Mouse (Mus musculus) c-Kit-positive CD71-positive TER-119-negative erythroid progenitor cells, embryonic 14.5 days (primary cell): ENCODE measurements around the gene Morn1.
A peak's percentile ranks its signal among the peaks of the same experiment; 100 is the strongest.

Source experiments
- DNase-seq: peaks from one replicate; pipeline ENCODE4 v3.0.0-alpha.2; 2013; ENCODE audit warnings: low read depth

The Morn1 gene

DNA sequence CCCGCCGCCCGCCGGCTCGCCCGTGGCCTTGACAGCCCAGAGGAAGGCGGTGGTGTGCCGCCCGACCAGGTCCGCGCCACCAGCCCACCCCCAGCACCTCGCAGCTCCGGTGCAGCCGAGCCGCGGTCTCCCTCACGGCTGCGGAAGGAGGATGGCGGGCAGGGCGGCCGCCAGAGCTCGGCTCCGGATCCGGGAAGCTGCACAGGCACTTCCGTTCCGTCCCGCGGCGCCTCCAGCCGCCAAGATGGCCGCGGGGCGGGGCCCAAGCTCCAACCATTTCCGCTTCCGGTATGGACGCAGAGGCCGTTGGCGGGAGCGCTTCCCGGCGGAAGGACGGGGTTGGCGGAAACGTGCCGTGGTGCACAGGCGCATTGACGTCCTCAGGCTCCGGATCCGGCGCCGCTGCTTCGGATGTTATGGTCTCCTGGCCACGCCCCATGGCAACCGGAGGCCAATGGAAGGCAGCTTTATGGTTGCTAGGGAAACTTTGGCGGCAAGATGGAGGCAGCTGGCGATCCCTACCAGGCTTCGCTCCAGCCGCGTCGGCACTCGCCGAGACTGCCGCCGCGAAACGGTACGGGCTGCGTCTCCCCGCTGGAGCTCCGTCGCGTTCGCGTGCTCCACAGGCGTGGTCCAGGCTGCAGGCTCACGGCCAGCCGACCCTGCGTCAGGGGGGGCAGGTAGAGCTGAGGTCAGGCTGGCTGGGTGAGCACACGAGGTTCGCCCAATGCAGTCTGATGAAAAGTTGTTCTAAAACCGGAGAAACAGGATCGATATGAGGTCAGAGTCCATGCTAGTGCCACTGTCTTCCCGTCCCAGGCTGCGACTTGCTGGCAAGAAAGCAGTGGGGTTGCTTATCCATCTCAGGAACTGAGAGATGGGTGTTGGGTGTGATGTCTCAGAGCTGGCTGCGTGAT is at the start of gene Morn1, which contains the start of gene Rer1:
TSS of gene Morn1 (plus strand) at position 470 of the 917 bp plus-strand sequence.
TSS of gene Rer1 (minus strand) at position 275 of the 917 bp plus-strand sequence.
- peak; percentile 99 for DNase-seq

DNA sequence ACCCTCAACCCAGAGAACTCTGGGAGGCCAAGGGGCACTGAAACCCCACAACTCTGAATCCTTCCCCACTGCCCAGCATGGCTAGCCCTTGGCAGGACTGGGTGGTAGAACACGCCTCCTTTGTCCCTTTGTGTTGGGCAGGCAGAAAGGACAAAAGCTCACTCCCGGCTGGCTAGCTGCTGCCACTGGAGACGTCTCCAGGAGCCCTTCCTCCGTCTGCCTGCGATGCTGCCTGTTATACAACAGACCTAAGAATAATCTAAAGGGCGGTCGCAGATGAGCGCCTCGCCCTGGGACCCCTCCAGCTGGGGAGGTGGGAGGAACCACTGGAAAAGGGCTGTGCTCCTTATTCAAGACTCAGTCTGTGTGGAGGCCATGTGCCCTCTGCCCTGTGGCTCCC is 46.2 kb upstream of the Morn1 start:
- DNase-seq: no peak

DNA sequence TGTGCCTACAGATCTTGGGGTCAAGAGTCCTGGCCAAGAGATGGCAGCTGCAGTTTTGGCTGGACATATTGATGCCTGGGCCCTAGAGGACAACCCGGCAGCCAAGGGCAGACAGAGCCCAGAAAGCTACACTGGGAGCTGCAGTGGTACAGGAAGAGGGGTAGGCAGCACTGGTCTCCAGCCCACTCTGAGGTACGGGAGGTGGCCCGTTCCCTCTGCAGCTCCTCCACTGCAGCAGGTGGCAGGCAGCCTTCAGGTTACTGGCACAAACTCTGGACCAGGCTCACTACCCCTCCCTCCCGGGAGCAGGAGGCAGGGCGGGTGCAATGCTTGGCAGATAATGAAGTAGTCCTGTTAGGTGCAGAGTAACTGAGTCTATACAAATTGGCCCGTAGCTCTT is 45.7 kb upstream of the Morn1 start:
- no peak for DNase-seq

DNA sequence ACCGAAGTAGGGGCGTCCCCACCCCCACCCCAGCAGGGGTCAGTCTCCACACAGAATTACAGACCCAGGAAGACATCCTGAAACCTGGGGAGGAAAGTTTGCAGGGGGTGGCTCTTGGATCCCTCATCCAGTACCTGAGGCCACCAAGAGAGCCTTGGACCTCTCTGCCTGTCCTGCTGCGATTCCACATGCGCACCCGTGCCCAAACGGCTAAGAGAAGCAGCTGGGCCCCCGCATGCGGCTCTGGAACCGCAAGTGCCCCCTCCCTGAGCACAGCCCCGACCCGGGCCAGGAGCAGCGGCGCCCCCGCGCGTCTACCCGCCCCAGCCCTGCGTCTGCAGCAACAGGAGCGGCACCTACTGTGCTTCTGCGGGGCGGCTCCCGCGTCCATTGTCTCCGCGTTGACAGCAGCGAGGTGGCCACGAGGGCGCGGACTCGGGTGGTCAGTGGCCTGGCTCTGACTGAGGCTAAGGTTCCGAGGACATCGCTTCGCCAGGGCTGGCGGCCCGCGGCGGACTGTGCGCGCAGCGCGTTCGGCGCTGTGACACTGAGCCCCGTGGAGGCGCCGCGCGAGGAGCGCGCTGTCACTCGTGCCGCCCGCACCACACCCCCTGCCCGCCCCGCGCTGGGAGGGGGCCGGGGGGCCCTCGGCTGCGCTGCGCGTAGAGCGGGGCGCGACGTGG is 43.6 kb upstream of the Morn1 start:
- no peak for DNase-seq

DNA sequence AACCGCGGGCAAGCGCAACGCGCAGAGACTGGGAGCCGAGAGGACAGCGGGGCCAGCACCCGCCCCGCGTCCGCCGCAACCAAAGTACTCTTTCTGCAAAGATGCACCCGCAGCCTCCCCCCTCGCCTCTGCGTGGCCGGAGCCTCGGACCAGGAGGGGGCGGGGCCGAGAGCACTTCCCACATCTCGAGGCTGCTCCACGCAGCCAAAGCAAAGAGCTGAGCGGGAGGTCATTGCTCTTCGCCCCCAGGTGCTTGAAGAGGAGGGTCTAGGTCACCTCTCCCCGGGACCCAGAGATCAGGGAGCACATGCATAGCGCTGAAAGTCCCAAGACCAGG is 43.1 kb upstream of the Morn1 start:
- DNase-seq: no peak

DNA sequence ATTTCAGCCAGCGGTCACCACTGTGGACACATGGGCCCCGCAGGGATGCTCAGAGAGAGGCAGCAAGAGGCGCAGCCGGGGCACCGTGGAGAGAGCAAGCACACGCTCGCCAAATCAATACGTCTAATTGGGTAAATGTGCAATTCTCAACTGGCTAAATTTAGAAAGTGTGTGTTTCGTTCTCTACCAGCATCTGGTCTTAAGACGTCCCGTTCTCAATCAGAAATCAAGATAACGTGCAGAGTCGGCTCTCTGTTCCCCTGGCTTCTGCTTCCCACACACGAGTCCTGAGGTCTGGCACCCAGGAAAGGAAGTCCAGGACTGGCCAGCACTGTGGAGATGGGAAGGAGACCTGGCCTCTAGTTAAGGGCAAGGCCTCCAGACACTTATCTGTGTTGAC is 39.7 kb upstream of the Morn1 start:
- DNase-seq: no peak

DNA sequence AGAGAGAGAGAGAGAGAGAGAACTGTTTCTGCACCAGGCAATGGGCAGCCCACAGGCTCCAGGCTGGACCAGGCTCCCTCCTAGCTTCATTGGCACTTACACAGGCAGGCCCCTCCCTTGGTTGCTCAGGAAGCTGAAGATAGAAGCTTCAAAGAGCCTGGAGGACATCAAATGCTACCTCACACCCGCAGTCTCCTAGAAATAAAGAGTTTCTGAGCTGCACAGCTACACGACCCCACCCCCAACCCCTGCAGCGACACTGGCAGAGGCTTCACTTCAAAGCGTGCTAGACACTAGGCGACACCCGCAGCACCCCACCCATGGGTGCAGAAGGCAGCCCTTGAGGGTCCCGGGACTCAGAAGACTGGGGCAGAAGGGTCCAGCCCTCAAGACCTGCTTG is 36.3 kb upstream of the Morn1 start:
- DNase-seq: no peak

DNA sequence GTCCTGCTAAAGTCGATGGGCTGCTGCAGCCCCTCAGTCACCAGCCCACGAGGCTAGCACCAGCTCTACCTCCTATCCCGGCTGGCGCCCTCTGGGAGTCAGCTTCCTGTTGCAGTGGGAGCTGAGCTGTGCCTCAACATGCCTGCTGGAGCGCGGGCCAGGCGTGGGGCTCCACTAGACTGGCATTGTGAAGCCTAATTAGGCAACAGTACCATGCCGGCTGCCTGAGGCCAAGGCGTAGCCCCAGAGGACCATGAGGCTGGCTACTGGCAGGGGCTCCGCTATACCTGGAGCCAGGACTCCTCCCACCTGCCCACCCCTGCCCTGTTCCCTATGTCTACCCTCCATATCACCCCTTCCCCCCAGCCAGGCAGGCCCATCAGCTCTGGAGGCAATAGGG is 29.7 kb upstream of the Morn1 start, which contains the start of gene Plch2:
TSS of gene Plch2 (minus strand) at position 61 of the 400 bp plus-strand sequence.
- DNase-seq: no peak

DNA sequence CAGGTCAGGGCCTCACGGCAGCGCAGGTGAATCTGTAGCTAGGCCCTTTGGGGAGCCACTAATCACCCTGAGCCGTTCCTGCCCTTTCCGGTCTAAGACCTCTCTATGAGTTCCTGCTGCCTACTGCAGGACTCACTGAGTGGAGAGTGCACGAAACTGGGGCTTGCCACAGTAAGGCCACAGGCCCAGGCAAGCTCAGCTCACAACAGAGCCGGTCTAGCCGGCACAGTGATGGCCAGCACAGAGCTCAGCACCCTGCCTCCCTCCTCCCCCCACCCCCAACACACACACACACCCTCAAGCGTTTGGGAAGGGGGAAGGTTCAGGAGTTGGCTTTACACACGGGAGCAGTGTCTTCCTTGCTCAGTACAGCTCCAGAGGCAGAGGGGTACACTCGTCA is 28.1 kb upstream of the Morn1 start:
- DNase-seq: no peak

DNA sequence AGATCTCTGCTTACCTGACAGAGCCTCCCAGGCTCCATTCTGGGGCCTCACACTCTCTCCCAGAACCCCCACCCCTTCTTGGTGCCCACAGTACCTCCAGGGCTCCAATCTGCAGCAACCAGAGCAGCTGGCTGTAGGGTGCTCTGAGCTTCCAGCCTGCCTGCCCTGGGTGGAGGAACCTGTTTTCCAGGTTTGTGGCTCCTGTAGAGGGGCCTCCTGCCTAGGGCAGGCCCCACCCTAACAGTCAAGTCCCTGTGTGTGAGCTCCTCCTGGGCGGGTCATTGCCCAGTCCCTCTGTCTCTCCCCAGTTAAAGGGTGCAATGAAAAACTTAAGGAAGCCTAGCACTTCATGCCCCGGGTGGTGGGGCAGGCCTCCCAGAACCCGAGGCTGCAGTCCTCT is 22.5 kb upstream of the Morn1 start:
- no peak for DNase-seq

DNA sequence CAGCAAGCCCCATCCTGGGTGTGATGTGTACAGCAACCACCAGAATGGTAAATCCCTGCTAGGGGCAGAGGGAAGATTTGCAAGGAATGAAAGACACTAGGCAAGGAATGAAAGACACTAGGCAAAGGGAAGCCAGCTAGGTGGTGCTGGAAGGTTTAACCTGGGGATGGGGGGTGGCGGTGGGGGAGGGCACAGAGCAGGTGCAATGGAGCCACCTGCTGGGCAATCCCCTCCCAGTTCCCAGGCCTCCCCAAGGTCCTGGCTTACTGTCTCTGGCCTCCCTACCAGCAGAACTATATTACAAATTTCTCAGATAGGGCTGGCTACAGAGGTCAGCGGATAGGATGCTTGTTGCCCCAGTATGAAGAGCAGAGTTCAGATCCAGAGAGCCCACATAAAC is 21.9 kb upstream of the Morn1 start:
- no peak for DNase-seq

DNA sequence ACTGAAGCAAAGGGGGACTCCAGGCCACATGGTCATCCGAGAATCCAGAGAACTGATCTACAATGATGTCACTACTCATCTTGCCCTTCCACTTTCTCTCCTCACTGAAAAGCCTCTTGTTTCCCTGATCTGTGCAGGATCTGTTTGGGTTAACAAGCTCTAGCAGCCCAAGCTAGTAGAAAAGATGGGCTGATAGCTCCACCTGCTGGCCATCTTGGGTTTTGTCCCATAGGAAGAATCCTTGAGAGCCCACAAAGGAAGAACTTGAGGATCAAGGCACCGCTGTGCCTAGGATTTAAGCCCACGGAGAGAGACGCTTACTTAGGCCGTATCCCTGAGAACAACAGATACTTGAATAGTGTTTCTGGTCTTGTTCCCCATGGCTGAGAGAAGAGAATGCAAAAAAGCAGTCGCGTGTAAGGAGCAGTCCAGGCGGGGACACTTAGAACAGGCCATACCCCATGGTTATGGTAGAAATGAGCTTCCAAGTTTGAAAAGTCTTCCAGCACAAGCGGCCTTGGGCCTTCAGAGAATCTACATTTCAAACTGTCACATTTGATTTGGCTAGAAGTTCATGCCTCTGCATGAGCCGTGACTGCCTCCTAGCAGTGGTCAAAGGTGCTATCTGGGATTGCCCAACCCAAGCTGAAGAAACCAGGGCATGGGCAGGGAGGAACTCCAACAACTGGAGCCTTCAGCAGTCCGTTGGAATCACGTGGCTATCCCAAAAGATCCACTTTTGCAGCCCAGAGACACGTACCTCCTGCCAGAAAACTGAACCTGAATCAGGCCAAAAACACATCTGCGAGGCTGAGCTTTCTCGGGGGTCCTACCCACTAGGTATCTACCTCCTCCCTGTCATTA is 20.2 kb upstream of the Morn1 start:
- peak; percentile 92 for DNase-seq

DNA sequence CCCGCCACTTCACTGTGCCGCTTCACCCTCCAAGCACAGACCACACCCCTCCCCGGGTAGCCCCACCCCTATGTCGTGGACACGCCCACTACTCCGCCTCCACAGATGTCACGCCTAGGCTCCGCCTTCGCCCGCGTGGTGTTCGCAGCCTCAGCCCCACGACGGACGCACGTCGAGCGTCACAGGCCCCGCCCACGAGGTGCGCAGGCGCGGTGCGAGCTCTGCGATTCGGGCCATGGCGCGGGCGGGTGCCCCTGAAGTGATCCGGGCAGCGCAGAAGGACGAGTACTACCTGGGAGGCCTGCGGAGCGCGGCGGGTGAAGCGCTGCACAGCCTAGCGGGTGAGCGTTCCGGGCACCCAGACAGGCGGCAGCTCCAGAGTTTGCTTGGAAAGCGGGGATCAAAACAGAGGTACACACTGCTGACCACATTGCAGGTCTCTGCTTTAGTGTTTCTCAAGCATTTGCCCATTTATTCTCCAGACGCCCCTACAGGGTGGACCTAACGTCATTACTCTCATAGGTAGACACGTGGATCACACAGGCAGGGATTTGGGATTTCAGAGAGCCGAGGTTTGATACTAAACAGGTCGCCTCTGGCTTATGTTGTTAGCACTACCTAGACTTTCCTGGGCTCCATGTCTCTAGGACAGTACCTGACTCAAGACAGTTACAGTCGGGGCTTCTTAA is 19.4 kb upstream of the Morn1 start, which contains the start of gene Pex10:
TSS of gene Pex10 (plus strand) at position 183 of the 689 bp plus-strand sequence.
- peak; percentile 98 for DNase-seq

DNA sequence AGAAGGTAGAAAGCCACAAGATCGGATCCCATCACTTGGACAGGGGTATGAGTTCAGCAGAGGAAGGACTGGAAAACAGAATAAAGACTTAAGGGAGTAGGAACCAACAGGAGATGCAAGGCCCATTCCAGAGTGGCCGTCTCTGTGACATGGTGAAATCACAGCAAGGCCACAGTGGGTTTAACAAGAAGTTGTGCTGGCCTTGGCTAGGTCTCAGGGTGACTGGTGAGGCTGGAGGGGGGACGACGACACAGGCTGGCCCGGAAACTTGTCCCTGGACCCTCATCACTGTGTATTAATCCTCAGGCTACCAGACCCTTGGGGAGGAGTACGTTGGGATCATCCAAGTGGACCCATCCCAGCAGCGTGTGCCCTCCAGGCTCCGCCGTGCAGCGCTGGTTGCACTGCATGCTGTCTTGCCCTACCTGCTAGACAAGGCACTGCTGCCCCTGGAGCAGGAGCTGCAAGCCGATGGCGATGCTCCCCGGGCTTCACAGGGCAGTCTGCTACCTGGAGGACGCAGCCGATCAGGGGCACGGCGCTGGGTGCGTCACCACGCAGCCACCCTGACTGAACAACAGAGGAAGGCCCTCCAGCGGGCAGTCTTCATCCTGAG is 17.9 kb upstream of the Morn1 start:
- DNase-seq: no peak

DNA sequence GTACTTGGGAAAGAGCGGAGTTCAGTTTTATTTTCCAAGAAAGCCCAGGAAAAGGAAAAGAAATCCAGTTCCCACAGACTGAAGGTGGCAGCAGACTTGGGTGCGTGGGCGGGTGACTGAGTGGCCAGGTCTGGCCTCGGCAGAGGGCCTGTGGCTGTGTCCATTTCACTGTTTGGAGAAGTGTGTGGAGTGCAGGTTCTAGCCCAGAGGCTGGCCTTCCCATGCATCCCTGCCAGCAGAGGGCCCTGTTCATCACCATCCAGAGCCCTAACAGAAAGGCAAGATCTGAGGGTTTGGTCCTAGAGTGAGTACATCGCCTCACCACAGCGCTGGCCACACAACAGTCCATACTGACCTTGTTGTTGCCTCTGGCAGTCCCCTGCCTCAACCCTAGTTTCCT is 17.2 kb upstream of the Morn1 start:
- DNase-seq: no peak

DNA sequence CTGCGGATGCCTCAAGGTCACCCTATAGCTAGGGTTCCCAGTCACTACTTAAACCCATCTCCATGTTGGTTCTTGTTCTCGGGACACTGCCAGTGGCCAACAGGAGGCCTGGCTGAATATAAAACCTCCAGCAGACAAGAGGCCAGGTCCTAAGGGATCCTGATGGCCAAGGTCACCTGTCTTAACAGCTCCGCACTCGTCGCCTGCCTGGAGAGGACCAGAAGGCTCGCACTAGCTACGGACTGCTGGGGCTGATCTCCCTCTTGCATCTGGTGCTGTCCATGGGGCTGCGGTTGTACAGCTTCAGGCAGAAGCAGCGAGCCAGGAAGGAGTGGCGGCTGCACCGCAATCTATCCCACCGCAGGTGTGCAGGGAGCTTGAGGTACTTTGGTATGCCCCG is 16.2 kb upstream of the Morn1 start:
- DNase-seq: no peak

DNA sequence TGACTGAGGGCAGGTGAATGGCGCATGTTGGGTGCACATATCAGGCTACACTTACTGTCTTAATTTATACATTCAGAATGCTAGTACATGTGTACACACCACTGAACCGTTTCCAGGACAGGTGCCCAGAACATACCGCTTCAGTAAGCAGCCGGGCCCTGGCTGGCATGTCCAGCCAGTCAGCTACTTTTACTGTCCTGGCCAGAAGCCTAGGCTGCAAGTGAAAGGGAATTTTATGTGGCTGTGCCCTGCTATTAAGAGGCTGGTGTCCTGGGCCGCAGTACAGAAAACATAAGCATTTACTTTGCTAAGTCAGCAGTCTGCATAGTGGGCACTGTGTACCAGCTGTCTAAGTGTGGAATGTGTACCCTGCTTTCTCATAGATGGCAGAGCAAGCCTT is 15.5 kb upstream of the Morn1 start:
- DNase-seq: no peak

DNA sequence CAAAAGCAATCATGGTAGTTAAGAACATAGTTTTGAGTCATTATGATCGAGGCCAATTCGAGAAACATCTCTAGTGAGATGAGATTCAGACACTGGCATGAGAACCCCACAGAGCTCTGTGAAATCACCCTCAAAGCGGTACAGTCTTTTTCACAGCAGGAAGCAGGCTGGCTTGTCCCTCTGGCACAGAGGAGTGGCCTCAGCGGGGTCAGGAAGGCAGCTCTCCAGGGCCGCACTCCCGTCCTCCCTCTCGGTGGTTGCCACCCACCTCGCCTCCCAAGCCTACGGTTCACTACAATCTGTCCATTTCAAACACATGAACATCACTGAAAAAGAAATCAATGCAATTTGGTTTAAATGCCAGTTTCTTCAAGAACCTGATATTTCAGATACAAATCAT is 12.0 kb upstream of the Morn1 start:
- no peak for DNase-seq

DNA sequence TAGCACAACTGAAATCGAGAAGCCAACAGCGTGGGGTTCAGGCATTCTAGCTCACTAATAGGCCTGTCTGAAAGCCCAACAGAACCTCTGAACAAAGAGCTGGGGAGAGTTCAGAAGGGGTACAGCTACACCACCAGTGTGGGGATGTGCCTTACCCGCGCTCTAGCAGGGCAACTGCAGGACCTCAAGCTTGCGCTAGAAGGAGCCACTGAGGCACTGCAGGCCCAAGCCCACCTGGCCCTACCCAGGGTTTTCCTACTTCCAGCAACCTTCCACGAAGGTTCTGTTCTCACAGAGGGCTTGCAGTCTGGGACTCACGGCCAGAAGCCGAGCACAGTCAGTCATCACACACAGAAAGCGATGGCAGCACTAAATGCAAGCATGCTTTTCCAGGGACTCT is 11.2 kb upstream of the Morn1 start:
- DNase-seq: no peak

DNA sequence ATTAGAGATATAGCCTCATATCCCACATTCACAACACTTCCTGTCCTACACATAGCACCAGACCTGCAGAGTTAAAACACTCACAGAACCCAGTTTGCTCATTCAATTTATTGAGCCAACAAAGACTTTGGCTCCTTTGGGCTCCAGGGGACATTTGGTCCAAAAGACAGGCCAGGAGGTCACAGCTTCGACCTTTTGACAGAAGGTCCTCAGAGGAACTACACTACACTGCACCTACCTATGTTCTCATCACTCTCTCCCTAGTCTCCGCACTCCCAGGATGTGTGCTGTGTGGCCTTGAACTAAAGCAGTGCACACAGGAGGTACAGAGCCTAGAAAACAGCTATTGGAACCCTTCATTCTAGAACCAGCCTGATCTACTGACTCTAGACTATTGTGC is 10.6 kb upstream of the Morn1 start:
- no peak for DNase-seq

DNA sequence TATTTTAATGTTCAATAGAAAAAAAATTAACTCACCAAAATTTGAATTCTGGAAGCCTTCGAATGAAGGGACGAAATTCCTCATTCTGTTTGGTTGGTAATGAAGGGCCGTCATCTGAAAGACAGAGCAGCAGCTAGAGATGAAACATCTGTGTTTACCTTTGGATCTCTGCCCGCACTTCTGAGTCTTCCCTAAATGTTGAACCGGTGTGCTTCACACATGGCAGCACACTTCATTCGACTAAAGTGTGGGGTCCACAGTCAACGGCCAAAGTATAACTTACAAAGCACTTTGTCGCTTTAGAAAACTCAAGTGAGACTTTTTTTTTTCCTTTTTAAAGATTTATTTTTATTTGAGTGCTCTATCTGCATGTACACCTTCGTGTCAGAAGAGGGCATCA is 9.7 kb upstream of the Morn1 start:
- no peak for DNase-seq
